Mouse (Mus musculus) thymus, adult 18-20 months (tissue): ENCODE data around the gene Lmna.
A peak's percentile ranks its signal among the peaks of the same experiment; 100 is the strongest.

Experiments
- DNase-seq, 2 experiments: peaks; one replicate each; pipeline ENCODE4 v3.0.0; 2022; ENCODE audit warnings: mixed read lengths in 2 of 2

Gene Lmna

DNA sequence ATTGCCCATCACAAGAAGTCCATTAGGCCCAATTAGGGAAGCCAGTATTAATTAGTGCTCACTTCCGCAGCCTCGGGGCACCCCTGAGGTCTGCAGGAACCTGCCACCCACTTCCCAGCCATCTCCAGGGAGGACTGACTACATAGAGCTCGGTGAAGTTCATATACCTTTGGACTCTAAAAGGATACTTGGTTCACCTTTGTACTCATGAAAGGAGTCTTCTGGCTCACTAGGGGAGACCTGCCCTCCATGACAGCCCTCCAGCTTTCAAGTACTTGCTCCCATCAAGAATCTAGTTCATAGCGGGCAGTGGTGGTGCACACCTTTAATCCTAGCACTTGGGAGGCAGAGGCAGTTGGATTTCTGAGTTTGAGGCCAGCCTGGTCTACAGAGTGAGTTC is 8.7 kb upstream of the Lmna start:
- DNase-seq, result no peak

DNA sequence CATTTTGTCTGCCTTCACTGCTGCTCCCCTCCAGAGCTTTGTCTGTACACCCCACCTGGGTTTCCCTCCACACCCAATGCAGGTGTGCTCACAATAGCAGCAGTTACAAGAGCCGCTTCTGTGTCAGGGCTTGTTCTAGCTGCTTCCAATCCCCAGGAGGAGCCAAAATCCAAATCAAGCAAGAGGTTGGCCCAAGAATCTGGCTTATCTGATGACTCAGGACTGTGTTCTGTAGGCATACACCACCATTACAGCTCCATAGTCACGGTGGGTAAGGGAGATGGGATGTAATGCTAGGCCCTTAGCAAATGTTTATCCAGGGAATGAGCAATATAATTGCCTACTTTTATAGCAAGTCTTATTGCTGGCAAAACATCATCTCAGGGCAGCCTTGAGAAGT is 6.7 kb upstream of the Lmna start:
- no peak for DNase-seq

DNA sequence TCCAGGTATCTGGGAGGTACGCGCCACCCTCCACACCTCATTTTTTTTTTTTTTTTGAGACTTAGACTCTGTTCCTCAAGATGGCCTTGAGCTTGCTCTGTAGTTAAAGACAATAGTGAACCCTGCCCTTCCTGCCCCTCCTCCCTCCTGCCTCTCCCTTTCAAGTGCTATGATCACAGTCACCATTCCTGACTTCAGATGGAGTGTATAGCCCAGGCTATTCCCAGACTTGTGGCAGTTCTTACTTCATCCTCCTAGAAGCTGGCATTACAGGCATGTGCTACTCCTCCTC is 5.3 kb upstream of the Lmna start:
- DNase-seq, result no peak

DNA sequence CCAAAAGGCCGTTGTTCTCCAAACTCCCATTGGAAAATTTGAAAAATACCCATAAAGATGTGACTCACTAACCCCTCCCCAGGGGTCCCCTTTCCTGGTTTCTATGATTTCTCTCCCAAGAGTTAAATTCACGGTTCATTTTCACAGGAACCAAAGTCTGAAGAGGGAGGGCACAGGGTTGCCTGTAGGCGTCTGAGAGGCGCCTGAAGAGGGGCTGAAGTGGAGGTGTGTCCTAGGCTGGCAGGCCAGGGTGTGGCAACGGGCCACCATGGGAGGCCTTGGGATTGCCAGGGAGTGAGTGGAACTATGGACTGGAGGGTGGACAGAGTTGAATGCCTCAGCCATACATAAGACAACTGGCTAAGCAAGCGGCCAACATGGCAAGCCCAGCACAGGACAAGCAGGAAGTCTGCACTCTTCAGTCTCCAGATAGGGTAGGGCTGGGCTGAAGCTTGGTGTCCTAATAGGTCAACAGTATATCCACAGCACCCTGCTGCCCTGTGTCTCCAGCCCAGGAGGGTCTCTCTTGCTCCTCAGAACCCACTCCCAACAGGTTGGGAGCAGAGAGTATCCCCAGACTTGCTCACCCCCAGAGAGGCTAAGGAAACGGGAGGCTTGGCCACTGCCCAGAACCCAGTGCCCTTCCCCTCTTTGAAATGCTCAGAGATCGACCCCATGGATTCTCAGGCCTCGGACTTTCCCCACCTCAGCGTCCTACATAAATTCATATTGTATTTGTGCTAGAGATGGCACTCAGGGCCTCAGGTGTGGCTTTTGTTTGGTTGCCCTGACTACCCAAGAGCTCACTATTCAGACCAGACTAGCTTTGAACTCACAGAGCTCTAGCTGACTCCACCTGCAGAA is 4.7 kb upstream of the Lmna start:
- no peak for DNase-seq

DNA sequence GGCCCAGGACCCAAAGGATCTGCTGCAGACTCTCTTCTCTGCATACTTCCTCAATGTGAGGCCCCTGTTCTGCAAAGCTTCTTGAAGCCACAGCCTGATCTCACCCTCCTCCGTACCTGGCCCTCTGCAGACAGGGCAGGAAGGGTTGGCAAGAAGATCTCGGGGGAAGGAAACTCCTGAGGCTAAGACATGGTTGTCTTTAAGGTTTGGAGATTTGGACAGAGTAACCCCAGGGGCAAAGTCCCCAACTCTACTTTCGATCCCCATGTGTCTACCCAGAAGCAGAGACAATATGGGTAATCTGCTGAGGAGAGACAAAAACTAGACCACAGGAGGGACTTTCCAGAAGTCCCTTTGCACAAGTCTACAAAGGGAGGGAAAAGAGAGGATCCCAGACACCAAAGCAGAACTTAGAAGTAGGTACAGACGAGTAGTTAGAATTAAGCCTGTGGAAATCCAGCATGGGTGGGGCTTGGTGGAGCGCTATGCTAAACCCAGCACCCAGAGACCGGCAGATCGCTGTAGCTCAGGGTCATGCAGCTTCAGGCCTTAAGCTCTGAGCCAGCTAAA is 3.9 kb upstream of the Lmna start:
- no peak for DNase-seq

DNA sequence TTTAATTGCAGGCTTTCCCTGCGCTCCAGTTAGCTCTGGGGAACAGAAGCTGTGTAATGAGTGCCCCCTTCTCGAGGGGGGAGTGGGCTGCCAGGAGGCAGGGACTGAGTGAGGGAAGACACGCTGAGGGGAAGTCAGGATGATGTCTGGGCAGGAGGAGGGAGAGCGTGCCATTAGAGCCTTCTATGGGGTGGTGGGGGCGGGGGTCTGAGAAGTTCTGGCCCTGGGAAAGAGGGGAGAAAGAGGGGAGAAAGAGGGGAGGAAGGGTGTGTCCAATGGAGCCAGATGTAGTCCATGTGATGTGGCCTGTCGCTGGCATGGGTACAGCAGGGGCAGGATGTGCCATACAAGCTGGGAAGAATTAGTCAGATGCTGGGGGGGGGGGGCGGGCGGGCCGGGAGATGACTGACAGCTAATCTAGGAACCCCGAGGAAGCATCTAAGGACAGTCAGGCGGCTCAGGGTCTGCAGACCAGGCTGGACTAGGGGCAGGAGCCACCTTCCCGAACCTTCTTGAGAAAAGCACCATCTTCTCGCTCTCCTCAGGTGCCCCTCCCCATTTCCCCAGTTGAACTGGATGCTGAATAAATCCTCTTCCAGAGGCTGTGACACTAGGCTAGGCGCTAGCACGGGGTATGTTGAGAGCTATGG is 3.3 kb upstream of the Lmna start:
- DNase-seq, result no peak

DNA sequence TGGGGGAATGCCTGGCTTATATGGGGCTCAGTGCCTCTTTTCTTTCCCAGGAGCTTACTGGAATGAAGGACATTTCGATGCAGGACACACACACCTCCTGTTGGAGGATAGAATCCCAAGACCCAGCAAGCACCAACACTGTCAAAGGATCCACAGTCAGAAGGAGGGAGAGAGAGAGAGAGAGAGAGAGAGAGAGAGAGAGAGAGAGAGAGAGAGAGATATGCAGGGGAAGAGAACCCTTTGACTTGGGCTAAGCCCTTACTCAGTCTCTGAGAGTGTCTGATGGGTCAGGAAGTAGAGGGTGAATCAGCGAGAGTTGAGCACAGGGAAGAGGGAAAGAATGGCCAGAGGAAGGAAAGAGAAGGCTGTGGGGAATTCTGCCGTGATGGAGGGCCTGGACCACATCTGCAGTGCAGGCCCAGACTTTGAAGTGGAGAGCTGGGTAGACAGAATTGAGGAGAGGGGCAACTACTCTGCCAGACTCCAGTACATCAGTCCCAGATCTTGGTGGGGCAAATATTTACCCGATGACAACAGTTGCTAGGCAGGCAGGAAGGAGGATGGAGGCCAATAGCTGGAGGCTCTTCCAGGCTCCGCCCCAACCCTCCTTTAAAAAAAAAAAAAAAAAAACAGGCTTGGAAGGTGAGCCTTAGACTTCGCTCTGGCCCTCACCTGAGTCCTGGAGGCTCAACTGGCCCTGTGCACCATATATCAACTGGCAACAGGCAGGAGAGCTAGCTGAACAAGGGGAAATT is 2.6 kb upstream of the Lmna start:
- no peak for DNase-seq

DNA sequence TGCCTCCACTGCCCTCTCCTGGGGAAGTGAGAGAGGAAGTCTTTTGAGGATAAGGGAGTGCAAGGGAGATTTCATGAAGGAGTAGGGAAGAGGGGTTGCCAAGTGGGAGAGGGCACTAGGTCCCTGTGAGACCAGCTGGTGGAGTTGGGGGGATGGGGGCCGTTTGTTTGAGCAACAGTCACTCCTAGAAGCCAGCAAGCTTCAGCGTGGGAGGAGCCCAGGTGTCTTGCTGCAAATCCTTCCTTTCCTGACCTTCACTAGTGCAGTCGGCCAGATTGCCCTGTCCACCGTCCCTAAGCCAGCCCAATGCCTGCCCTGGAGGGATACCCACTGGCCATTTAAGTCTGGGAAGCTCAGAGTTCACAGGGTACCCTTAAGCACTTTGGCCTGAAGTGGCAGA is 1.8 kb upstream of the Lmna start:
- peak in 1 of 2 experiments; percentile 26 for DNase-seq

DNA sequence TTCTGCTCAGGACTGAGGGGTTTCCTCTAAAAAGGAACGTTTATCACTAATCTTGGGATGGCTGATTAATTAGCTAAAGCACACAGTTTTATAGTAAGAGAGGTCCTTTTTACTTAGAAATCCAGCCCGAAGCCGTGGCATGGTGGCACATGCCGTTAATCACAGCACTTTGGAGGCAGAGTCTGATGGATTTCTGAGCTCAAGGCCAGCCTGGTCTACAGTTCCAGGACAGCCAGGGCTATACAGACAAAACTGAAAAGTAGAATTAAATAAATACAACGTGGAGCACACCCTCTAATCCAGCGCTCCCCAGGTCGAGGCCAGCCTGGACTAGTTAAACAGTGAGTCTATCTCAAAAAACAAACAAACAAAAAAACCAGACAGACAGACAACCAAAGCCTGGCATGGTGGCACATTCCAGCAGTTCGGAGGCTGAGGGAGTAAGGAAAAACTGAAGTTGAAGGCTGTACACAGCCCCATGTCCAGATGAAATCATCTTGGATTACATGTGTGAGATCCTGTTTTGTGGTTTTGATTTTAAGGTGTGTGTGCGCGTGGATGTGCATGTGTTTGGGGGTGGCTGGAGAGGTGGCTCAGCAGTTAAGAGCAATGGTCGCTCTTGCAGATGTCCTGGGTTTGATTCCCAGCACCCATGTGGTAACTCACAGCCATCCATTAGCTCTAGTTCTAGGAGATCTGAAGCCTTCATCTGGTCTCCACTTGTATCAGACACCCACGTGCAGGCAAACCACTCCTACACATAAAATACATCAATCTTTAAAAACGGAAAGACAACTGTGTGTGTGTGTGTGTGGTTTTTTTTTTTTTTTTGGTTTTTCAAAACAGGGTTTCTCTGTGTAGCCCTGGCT is 899 bp upstream of the Lmna start:
- DNase-seq, result no peak

DNA sequence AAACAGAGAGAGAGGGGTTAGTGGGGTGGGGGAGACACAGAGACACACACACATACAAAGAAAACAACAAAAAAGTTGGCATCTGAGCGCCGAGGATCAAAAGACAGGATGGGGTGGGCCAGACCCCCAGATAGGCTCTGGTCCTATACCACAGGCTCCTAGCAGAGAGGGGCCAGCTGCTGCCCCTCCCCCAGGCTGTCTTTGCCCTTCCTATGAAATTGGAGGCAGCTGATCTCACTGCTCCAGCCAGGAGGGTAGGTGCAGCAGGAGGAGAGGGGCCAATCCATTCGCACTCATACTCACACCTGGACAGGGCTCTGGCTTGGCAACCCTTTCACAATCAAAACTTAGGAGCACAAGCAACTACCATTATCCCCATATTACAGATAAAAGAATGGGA is 506 bp downstream of the Lmna start:
- DNase-seq, result peak in 1 of 2 experiments; percentile 56

DNA sequence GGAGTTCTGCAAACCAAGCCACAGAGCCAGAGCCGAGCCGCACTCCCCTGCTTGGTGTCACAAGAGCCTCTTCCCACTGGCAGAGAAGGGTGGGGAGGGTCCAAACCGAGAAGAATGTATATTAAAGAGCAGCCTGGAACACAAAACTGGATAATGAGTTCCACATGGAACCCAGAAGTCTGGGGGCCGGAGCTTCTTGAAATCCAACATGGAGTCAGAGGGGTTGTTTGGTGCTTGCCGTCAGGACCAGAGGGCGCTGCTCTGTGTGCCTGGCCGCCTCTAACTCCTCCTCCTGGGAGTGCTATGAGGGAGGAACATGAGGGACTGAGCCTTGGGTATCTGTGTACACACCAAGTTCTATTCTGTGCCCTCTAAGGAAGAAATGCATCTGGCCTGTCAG is 4.0 kb downstream of the Lmna start:
- DNase-seq, result no peak

DNA sequence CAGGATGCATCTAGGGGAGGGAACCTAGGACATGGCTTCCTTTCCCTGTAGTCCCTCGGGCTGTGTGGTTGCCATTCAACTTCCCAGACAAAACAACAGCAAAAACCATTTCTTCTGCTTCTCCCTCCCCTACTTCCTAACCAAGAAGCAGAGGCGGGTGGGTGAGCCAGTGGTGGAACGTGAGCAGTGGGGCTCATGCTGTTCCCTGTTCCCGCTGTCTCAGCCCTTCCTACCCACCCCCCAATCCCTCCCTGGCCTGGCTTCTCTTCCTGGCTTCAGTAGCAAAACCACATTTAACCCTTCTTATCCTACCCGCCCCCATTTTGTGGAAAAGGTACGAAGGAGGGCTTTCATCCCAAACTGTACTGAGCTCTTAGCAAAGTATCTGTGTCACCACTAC is 4.7 kb downstream of the Lmna start:
- DNase-seq, result no peak

DNA sequence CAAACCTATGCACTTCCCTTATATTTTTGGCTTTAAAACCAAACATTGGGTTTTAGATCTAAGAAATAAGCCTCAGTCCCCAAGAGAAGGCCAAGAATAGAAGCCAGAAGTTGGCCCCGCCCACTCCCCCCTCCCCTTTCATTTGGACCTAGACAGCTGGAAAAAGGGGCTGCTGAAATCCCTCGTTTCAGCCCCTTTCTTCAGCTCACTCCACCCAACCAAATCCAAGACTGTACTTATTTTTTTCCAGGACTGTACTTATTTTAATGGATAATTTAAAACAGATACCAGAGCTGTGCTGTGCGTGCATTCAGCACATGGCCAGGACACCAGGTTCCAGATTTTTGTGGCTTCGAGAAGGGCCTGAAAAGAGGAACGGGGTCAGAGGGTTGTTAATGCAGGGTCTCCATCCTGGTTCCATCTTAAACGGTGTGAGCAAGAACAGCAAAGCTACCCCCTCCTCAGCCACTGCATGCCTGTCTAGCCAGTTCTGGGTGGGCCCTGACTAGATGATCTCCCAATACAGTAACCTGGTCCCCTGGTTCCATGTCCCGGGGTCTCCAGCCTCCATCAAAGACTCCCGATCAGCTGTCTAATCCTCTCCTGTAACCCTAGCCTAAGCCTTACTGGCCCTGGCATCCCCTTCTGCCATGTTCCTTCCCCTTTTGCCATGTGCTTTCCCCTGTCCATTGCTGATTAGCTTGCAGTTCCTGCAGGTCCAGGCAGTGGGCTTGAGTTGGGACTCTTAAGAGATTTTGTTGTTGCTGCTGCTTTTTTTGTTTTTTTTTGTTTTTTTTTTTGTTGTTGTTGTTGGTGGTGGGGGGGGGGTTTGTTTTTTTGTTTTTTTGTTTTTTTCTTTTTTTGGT is 5.6 kb downstream of the Lmna start:
- DNase-seq, result no peak

DNA sequence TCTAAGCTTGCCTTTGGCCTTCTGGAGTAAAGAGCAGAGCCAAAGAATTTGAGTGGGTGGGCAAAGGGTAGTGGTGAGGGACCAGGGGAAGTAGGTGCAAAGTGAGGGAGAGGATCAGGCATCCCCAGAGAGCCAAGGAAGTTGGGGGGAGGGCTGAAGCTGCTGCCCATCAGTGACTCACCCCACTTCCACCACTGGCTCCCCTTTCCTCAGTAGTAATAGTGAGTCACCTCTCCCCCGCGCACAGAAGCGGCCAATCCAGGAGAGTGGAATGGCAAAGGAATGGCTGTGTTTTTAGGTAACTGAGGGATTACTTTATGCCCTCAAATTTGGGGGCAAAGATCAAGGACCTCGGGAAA is 6.3 kb downstream of the Lmna start:
- DNase-seq, result no peak

DNA sequence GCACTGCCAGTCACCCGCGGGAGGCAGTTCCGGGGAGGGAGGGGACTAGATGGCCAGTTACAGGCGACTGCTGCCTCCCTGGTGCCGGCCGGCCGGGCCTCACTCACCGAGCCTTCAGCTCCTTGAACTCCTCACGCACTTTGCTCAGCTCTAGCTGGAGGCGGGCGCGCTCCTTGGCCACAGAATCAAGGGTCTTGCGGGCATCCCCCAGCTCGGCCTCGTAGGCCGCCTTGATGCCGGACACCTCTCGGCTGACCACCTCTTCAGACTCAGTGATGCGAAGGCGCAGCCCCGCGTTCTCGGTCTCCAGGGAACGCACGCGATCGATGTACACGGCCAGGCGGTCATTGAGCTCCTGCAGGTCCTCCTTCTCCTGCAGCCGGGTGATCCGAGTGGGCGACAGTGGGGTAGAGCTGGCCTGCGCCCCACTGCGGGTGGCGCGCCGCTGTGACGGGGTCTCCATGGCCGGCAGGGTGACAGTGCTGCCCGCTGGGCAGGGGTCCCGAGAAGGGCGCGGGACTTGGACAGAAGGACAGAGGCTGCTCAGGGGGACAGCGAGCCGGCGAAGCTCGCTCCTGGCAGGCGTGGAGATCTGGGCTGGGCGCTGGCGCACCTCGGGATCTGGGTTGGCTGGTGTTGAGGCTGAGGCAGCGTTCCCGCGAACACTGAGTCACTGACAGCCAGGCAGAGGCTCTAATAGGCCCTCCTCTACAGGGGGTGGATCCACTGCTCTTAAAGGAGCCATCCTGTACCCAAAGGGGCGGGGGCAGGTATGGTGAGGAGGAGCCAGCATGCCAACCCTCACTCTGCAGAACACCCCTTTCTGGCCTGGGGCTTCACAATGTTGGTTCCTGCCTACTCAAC is 6.9 kb downstream of the Lmna start:
- peak in 1 of 2 experiments; percentile 47 for DNase-seq

DNA sequence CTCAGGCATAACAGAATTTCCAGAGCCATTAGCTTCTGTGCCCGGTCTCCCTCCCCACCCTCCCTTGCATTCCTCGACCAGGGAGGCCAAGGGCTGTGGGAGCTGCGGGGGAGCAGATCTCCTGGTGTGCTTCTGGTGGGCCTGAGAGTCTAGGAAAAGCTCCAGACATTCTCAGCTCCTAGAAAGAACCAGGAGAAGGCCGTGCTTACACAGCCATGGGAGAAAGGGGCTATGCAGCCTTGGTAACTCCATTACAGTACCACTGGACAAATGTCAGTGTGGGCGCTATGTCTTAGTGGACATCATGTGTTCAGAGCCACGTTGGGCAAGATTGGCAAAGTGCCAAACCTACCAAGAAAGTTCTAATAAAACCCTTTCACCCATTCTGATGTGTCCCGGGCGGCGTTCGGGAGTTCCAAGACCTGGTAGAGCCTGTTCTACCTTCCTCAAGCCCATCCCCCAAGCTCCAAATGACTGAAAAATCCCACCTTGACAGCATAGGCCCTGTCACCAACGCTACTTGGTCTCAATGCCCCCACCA is 7.7 kb downstream of the Lmna start:
- no peak for DNase-seq

DNA sequence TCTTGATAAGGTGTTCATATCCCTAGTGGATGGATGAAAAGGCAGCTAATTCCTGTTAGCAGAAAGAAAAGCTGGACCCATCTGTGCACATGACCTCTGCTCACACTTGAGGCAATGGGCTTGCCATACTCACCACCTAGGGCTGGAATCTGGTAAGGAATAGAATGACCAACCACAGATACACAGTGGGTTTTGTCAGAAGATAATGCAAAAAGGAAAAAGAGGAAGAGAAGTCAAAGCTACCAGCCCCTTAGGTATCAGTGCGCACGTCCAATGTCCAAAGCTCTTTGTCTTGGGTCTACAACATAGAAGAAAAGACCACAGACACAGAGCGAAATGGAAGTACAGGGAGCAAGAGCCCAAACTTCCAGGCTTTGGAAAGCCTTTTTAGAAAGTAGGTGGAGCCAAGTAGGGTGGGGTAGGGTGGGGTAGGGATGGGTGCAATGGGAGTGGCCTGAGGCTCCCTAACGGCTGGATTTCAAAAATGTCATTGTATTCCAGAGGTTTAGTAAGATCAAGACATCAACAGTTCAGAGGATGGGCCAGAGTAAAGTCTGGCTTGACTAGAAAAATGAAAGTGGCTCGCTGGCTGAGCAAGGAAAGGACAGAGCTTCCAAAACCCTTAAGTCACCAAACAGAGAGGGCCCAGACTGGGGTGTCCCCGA is 8.3 kb downstream of the Lmna start:
- no peak for DNase-seq

DNA sequence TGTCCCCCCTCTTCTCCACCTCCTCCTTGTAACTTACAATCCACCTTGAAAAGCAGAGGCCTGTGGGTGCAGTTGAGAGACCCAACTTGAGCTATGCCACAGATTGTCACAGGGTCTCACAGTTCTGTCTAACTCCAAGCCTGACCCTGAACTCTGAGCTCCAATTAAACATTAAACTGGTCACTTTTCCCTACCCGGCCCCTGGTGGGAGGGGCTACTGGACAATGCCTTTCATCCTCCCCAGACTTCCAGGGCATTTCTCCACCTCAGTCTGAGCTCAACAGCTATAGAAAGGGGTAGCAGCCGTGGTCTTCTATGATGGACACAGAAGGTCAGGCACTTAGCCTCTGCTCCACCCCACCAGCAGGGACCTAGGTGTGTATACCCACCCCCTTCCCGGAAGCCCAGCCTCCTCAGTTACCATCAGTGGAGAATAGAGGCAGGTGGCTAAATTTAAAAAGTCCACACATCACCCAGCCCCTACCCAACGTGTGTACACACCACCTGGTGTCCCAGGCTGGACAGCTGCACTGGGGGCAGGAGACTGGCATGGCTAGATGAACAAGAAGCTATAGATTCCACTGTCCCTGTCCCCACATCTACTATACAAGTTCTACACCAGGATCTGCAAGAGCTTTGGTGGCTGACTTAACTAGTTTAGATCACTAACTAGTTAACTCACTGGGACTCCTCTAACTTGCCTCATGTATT is 8.9 kb downstream of the Lmna start:
- DNase-seq, result no peak

DNA sequence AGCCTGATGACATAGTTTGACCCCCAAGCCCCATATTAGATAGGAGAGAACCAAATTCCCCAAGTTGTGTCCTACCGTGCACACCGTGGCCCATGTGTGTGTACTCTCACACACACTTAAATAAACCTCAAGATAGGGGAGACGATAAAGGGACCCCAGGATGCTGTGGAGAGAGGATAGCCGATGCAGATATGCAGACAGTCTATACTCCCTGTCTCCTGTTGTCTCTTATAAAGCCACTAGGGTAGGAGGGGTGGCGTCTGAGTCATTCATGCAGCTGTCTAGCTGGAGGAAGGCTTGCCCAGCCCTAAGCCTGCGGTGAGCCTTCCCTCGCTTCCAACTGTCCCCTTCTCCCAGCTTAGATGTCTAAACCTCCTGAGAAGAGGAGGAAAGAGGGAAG is 9.7 kb downstream of the Lmna start:
- DNase-seq, result no peak
